Mouse (Mus musculus): ENCODE measurements at regions not wholly inside any gene's neighbourhood (a gene's known extent, or its start where the extent isn't known, plus 50 kb on each side); places are given as distances from the start of the nearest gene placed in this dataset.
A peak's percentile ranks its signal among the peaks of the same experiment; 100 is the strongest.

DNA sequence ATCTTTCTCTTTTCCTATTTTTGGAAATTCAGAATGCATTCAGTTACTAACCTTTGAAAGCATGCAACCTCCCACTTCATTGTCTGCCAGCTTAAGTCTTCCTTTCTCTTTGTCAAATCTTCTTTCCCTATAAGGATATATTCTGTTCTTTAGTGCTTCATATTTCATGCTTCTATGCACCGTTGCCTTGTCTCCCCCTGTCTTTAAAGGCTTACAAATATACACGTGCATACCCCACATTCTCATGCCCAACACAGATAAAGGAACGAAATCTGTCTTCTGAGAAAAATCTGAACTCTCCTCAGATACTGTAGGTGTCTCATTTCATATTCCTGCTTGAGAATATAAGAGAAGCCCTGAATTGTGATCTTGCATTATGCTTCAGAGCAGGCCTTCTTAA lies 167.9 kb upstream of the Dph6 start:
- DNase-seq (ENCODE audit: extremely low spot score, low read depth, low spot score): no peak

DNA sequence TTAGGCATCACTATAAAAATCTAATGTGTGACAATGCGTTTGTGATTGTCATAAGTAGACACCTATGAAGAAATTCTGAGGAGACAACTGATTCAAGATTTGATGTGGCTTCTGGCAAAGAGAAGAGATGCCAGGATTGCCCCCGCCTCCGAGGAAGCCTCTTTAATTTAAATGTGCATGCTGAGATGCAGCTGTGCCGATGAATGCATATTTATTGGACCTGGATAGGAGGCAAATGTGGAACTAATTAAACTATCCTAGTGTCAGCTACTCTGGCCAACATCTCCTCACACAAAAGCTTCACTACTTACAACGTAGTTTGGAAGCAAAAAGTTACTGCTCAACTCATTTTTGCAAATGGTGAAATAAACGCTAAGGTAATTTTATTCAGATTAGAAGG lies 173.4 kb upstream of the Dph6 start:
- no peak for DNase-seq (ENCODE audit: extremely low spot score, low read depth, low spot score)

DNA sequence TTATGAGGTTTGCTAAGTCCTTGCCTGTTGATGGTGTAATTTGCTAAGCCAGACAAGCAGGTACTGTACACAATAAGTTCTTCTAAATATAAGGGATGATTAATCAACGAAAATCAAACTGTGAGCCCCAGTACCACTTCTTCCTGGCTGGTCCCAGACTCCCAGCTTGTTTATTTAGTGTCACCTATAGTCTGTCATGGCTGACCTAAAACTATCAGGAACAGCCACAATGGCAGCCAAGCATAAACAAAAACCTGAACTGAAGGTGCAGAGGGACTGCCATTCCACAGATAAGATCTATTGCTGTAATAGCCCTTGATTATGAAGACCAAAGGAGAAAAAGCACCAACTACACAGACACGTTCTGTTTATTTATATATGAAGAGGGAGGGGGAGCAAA lies 180.9 kb upstream of the Dph6 start:
- DNase-seq (ENCODE audit: extremely low spot score, low read depth, low spot score): no peak

DNA sequence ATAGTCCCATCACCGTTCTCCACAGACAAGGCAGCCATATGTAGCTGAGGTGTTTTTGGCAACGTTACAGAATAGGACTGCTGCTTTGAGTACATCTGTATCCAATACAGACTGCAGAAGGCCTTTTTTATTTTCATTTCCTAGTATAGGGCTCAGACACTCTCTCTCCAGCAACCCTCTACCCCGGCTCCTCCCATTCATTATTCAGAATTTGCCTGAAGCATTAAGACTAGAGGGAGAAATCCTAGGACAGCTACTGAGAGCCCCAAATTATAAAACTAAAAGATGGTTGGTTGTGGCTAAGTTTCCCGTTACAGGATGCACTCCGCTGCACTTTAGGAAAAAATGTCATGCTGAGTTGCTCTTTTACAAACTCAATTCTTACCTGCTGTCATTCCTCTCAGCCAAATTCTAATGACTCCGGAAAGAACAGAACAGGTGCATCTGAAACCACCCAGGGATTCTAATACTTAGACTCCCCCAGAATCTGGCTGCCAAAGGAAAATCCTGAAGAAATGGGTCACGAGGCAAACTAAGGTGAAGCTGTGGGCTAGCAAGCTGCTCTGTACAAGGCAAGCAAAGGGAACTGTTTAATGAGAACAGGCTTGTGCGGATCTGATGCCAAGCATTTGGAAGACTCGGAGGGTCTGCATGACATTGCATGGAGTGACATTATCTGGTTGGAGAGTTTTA lies 189.1 kb upstream of the Dph6 start:
- DNase-seq (ENCODE audit: extremely low spot score, low read depth, low spot score): no peak

DNA sequence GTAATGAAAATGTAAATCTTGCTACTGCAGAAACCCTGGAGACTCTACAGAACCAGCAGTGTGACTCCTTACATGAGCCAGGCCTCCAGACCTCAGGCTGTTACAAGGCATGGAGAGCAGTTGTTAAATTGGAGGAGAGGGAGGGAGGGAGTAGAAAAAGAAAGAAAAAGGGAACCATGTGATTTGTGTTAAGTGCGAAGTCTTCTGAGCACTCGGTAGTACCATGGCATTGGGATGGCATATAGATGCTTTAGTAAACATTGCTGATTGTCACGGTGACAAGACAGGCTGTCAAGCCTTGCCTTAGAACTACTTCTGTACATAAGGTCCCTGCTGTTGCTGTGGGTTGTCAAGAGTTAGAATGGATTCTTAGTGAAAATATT lies 189.6 kb upstream of the Dph6 start:
- DNase-seq (ENCODE audit: extremely low spot score, low read depth, low spot score): no peak

DNA sequence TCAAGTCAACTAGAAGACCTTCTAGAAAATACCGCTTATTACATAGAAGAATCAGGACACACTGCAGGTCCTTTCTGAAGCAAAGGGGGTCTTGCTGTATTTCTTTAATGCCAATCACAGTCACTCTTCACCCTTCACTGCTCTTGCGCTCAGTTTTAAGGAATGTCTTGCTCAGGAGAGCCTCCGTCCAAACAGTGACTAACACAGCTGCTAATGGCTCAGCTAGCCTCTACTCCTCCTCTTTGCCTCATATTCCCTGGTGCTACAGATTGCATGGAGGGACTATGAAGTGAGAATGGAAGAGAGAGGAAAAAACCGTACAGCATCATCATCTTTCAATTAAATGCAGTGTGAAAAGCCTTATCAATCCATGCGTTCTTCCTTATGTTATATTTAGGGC lies 193.7 kb upstream of the Dph6 start:
- DNase-seq (ENCODE audit: extremely low spot score, low read depth, low spot score): no peak

DNA sequence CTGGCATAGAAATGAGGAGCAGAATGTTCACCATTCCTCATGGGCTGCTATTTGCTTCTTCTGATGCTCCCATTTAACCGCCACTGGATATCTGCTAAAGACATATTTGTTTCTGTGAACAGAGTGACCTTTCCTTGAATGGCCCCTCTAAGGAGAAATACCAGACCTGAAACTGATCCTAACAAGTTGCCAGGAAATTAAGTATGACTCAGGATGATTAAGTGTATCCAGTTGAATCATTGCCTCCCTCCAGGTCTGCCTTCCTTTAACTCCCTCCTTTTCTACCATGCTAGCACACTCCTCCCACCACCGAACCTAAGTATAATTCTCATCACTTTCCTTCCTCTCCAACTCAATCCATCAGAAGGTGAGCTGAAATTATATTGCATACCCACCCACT lies 194.2 kb upstream of the Dph6 start:
- no peak for DNase-seq (ENCODE audit: extremely low spot score, low read depth, low spot score)

DNA sequence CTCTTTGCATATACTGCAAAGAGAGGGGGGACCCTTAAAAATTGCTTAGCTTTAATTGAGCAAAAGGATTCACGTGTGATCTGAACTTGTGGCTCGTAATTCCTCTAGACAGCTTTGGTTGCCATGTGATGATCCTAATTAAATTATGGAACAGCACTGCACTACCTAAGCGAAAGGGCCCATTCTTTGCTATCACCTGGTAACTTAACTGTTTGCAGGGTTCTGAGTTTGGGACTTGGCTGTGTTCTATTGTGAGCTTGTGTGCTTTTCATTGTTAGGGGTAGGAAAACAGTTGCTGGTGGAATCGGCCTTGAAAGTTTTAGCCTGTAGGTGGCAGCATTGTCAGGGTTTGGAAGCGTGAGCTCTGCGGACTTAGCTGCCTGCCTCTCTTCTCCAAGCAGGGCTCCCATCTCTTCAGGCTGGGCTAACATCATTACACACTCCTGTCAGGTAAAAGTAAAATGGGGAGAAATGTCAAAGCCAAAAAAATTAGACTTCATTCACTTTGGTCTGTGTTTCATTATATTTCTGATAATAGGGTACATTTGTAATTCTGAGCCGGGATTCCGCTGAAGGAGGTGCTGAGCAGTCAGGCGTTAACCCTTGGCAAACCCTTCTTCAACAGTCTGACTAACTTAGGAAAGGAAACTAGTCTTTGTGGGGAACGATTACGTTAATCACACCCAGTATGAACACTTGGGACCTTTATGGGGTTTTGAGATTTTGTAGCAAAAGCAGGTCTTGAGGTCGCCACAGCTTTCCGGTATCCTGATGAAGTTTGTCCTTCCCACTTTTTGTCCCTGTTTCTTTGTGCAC lies 199.2 kb upstream of the Dph6 start:
- peak; percentile 81 for DNase-seq (ENCODE audit: extremely low spot score, low read depth, low spot score)

DNA sequence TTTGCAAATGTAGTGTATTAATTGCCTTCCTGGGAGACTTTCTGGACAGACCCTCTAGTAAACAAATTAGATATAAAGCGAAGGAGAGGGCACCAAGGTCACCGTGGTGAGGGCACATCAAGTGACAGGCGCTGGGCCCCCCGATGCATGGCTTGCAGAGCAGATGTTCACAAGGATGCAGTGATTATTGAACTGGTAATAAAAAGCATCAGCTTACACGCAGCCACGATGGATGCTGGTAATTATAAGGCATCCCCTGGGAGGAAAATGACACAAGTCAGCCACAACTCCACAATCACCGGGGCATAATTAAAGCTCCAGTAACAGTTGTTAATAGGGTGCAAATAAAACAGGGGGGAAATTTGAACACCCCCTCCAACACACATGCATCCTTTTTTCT lies 217.5 kb upstream of the Dph6 start:
- no peak for DNase-seq (ENCODE audit: extremely low spot score, low read depth, low spot score)

DNA sequence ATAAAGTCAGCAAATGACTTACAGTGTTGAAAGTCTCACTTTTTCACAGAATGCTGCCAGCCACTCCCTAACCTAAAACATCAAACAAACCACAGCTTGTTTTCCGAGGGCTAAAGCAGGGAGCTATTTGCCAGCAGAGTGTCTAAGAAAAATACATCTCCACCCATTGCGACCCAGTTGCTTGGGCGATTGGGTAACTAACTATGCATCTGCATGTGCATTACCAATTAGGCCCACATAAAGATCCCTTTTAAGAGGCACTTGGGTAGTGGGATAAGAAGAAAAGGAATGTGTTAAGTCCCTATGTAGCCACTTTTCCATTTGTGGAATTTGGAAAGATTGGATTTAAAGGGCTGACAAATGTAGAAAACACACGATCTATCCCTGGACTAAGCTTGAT lies 218.3 kb upstream of the Dph6 start:
- DNase-seq (ENCODE audit: extremely low spot score, low read depth, low spot score): no peak

DNA sequence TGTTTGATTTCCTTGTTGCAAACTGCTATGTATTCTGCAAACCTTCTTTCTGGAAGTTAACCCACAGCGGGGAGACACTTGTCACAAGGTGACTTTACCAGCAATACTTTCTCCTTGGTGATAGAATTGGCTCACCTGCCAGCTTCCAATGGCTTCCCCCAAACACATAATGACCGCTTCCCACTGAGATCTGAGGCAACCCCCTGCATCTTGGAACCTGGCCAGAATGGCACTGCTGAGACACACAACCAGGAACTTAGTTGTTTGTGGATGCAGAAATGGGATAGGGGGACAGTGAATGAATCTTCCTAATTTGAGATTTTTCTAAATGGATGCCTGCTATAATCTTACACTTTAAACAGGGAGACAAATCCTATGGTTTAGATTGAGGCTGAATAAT lies 224.3 kb upstream of the Dph6 start:
- DNase-seq (ENCODE audit: extremely low spot score, low read depth, low spot score): no peak

DNA sequence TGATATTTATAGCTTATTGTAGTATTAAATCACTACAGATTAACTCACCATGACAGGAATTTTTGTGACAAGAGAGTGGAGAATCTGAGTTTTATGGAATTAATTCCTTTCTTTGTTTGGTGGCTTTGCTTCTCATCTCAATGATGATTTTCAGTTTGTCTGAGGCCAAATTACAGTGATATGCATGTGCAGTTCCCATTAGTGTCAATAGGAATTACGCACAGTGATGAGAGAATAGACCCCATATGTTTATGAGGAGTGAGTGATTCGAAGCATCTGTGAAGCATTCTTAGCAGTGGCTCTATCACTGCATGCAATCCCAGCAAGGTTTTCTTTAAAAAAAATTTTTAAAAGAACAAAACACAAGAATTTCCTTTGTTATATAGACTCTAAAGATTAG lies 225.0 kb upstream of the Dph6 start:
- DNase-seq (ENCODE audit: extremely low spot score, low read depth, low spot score): no peak

DNA sequence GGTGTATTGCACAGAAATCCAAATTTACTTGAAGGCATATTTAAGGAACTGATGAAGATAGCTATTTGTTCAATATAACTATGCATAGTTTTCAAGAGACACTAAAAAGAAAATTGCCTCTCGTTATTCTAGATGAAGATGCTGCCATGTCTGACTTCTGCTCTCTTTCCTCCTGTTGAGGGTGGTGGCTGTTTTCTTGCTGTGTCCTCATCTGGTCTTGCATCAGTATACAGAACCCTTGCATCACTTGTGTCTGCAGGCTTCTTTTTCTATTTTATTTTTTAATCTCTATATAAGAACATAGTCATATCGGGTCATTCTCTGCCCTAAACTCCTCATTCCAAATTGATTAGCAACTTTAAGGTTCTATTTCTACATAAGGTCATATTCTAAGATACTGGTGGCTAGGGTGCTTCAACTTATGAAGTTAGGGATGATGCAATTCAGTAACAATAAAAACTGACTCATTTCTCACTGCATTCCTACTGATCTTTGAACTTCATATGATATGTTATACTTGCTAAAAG lies 231.0 kb upstream of the Dph6 start:
- no peak for DNase-seq (ENCODE audit: extremely low spot score, low read depth, low spot score)

DNA sequence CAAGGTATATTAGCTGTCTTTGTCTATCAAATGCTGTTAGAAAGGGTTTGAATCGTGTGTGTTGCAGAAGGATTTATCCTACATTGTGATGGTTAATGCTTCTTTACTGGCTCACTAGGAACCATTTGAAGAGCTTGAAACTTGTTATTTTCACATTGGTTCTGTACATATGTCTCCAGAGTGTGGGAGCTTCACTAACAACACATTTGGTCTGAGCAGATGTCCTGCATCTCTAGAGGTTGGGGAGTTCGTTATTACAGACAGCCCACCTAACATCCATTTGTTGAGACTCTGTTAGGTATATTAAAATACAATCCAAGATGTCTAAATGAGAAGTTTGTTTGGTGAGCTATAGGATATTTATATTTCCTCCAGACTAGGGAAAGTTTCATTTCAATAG lies 244.0 kb upstream of the Dph6 start:
- no peak for DNase-seq (ENCODE audit: extremely low spot score, low read depth, low spot score)

DNA sequence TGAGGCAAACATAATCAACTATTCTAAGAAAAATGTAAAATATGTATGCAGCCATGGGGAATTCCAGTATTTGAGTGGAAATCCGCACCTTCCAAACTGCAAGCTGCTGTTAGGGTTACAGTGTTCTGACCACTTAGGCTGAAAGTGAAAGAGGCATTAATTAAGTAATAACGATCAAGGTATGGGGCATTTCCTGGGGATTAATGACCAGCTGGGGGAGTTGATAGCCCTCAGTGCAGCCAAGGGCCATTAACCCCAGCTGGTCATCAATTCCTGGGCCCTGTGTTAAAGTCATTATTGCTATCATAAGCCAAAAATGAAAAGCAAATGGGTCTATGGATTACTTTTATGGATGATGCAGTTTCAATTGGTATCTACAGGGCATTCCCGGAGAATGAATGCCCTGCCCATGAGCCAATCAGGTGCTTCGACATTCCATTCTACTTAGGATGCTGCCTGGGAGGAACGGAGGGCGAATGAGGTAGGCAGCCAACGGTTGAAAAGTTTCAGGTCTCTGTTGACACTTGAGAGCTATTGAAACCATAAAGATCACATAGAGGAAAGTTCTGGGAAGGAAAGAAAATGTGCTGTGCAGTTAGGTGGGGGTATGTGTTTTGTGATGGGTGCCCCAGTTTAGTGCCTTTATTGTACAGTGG lies 257.2 kb upstream of the Dph6 start:
- no peak for DNase-seq (ENCODE audit: extremely low spot score, low read depth, low spot score)

DNA sequence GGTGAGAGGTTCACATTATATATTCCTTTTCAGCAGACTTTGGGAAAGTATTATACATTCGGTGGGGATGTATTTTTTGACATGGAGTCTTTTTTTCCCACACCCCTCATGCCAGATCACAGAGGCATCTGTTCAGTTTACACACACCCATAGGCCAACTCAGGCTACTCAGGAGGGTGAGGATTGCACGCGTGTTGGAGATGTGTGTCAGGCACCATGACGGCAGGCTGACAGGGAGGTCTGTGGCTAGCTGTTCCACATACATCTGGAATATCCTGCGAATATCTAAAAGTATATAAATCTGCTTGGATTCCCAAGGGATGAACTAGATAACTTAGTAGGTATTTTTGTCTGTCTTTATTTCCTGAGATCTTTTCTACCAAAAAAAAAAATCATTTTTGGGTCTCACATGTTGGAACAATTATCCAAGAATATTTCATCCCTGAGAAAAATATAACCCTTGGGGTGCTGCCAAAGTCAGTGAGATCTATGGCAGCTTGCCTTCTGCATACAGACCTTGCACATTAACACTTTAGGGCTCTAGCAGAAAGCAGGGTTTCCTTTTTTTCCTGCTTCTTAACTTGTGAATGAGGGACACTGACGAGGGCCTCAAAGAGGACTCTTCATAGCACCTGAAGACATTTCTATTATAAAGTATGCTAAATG lies 260.4 kb upstream of the Dph6 start:
- DNase-seq (ENCODE audit: extremely low spot score, low read depth, low spot score): no peak

DNA sequence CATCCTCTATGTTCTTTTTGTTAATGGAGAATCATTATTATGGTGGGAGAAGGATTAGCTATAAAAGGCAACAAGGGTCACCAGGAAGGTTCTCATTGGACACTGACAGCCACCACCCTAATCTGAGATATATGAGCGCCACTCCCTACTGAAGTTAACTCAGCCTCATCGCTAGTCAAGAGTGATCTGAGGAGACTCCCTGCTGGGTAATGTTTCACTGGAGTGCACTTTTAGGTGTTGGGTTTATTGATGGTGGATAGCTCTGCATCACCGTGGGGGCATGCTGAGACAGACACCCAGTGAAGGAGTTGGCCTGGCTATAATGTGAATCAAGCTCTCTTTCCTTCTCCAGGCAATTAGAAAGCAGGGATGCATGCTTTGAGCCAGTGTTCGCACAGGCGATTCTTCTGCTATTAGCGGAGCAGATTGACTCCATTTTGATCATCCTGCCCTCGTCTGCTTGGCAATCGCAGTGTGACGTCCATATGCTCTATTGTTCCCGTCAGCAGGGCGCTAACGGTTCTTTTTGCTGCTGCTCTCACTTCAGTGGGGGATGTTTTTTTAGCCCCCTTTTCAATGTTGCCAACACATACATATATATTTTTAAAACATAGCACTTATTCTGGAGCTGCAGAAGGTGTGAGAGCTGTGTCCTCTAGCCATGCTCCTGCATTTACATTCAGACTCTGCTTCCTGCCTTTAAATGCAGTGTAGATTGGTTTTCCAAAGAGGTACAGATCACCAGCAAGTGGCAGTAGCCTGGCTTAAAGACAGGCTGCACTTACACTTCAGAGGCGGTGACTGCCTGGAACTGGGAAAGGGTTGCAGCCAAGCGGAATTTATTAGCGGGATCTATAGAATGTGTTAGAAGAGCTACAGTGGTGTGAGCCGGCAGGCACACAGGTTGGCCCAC lies 263.9 kb upstream of the Dph6 start:
- no peak for DNase-seq (ENCODE audit: extremely low spot score, low read depth, low spot score)

DNA sequence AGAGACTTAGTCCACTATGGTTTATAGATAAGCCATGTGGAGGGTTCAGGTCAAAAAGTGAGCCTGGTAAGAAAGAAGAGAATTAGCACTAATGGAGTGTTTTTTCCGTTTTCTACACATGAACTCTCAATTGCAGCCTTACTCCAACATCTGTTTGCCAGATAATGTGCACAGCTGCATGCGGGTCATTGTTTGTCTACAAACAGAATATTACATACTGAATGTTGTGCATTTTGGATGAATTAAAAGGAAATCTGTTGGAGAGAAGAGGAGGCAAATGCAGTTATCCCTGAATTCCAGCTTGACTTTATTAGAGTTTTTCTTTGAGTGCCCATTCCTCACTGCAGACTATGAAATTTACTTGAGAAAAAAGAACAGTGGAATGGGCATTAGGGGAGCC lies 269.1 kb upstream of the Dph6 start:
- no peak for DNase-seq (ENCODE audit: extremely low spot score, low read depth, low spot score)

DNA sequence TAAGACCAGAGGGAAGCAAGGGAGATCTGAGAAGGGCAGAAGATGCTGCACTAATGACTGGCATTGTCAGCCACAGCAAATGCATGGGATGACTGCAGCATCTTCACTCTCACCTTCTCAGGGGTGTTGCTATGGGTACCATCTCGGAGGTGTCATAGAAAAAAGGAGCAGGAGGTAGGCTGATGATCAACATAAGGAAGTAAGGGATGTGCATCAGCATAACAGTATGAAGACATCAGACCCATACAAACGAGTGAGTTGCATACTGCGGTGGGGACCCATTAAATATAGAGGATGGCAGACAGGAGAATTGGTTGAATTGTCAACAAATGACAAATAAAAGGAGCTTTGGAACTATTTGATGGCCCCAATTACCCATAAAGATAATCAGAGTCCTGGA lies 280.7 kb upstream of the Dph6 start:
- no peak for DNase-seq (ENCODE audit: extremely low spot score, low read depth, low spot score)

DNA sequence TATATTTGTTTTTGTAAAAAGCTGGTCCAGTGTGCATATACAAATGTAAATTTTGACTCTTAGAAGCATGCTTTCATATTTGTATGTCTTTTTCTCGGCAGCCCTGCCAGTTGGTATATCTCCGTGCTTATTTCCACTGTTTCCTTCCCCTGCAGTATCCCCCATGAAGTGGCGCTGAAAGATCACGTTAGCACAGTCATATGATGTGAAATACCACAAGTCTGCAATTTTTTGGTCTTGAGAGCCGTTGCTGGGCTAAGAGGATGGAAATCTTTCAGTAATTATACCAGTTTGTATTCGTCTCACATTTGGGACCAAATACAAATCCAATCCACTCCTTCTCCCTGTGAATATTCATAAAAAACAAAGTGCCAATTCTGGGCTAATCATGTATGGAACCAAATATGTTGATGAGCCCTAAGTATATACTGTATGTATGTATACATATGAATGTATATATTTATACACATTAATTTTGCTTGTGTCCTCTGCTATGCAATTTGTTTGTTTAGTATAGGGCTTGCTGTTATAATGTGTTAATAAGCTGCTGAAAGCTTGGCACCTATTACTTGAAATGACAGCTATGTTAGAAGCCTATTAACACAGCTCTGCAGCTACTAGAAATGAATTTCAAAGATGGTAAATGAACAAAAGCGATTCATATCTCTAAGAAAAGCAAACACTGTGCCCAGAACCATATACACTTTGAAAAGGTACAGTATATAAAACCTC lies 283.8 kb upstream of the Dph6 start:
- no peak for DNase-seq (ENCODE audit: extremely low spot score, low read depth, low spot score)
